In genomic region chr4:133170056-133170524, GRCm38 (mm10) we compare ENCODE assay signal across 9 mouse cellular contexts. TPM values are rescaled to one million over a fixed set of nuclear protein-coding genes. Genes with fewer than 3 reads are reported as not detected.
DNase-seq lines count a peak whose midpoint lies in the region; ATAC-seq lines count a peak whose summit lies in the region.
"Had no signal": no experiment of that assay in that cellular context is flagged by ENCODE, and none has a peak within 500 bp of the region (broad histone marks: within the 10 kb centered on the region; RNA-seq: fewer than 3 reads in every experiment).

No protein-coding gene starts in this region.

- ATAC-seq in granulocyte monocyte progenitor cell, adult 5-6 weeks (replicated peaks; ENCODE audit: poor library complexity, severe bottlenecking) = peak; percentile 80

- peak; percentile 97 for DNase-seq in heart, adult 11 months
- no peak for DNase-seq in heart, adult 8-10 months (ENCODE audit: low spot score)
- peak; percentile 79 for DNase-seq in 416B (ENCODE audit: low read depth)
- peak; percentile 40 to 48 for DNase-seq in lung, postnatal 4 days
- no peak for DNase-seq in right cerebral cortex, postnatal 14 days
- DNase-seq in thymus, postnatal 0 days (ENCODE audit: low spot score) = no peak
- DNase-seq in gastrocnemius, postnatal 10 days = no peak

RNA-seq across cellular contexts. Expression of gene Wasf2, which starts 39.8 kb away (rescaled TPM):
- total RNA-seq in heart, adult 8-10 months (2022) = 10 to 100 TPM; 64.1 to 87.2 (median 71.5) TPM
- total RNA-seq in granulocyte monocyte progenitor cell, adult 5-6 weeks (2014; fragmentation: Nextera tagmentation) = 109 and 147 TPM in 2 replicates
- total RNA-seq in granulocyte monocyte progenitor cell, adult 5-6 weeks (2017) = 34.1 and 37.3 TPM in 2 replicates
- polyA plus RNA-seq in thymus, postnatal 0 days (2015; fragmentation: Nextera tagmentation; extraction: Ambion mirVana) = 140 and 190 TPM in 2 replicates
- total RNA-seq in gastrocnemius, postnatal 10 days (2021) = 10 to 100 TPM; 73.1 to 88.7 TPM

RNA-seq across cellular contexts. Expression of gene Cd164l2, which starts 41.8 kb away (rescaled TPM):
- total RNA-seq in heart, adult 8-10 months (2022) = not detected
- not detected in 2 replicates for total RNA-seq in granulocyte monocyte progenitor cell, adult 5-6 weeks (2014; fragmentation: Nextera tagmentation)
- not detected in 2 replicates for total RNA-seq in granulocyte monocyte progenitor cell, adult 5-6 weeks (2017)
- 0.86 and 1.1 TPM in 2 replicates for polyA plus RNA-seq in thymus, postnatal 0 days (2015; fragmentation: Nextera tagmentation; extraction: Ambion mirVana)
- not detected for total RNA-seq in gastrocnemius, postnatal 10 days (2021)
- total RNA-seq: gastrocnemius, postnatal 25 days had no signal

RNA-seq across cellular contexts. Expression of gene Gpr3, which starts 42.2 kb away (rescaled TPM):
- total RNA-seq in heart, adult 8-10 months (2022) = not detected
- total RNA-seq in granulocyte monocyte progenitor cell, adult 5-6 weeks (2014; fragmentation: Nextera tagmentation) = not detected in 2 replicates
- 0.36 TPM in 1 of 2 replicates, not detected in the other for total RNA-seq in granulocyte monocyte progenitor cell, adult 5-6 weeks (2017)
- not detected in 2 replicates for polyA plus RNA-seq in thymus, postnatal 0 days (2015; fragmentation: Nextera tagmentation; extraction: Ambion mirVana)
- total RNA-seq in gastrocnemius, postnatal 10 days (2021) = not detected
- total RNA-seq: gastrocnemius, postnatal 25 days had no signal

Comparison
In these comparisons a context has a peak if more than half of its experiments do, and no peak if none do; other contexts are left out.
1. DNase-seq: peak in heart, adult 11 months (single experiment), 416B (single experiment) and lung, postnatal 4 days (2 of 2); none in heart, adult 8-10 months (single experiment), right cerebral cortex, postnatal 14 days (single experiment), thymus, postnatal 0 days (single experiment) and gastrocnemius, postnatal 10 days (single experiment).